Mouse (Mus musculus) adrenal gland, postnatal 14 days (tissue): ENCODE measurements around the gene Mus81. TPM values are rescaled to one million over a fixed set of nuclear protein-coding genes. Genes with fewer than 3 reads are reported as not detected.

Experiments
- DNase-seq: peaks from one replicate; pipeline ENCODE4 v3.0.0; 2021; ENCODE audit warnings: mixed read lengths
- total RNA-seq: library from RNA; stranded (reverse); gene quantifications from 2 replicates; pipeline ENCODE4 v1.2.3, GENCODE M21; 2021

Mus81 gene
- total RNA-seq, 1 experiment from 2014 or later, result 22.3 TPM

DNA sequence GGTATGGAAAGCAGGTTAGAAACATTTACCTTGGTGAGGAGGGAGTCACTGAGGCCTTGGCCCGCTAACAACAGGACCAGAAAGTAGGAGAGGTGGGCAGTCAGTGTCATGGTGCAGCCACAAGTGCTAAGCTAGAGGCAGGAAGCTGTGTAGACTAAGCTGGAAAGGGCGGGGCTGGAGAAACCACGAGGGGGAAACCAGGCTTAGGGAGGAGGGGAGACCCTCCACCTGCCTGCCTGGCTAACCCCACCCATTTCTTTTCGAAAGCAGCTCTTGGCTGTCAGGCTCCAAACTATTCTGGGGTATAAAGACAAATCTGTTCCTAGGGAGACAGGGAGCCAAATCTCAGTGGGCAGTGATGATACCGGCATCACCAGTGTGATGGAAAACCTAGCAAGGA, 19.8 kb downstream of the Mus81 start, which contains the start of gene Ctsw:
Gene Ctsw (minus strand): TSS at position 134 of the 400 bp plus-strand sequence.
- no peak for DNase-seq

DNA sequence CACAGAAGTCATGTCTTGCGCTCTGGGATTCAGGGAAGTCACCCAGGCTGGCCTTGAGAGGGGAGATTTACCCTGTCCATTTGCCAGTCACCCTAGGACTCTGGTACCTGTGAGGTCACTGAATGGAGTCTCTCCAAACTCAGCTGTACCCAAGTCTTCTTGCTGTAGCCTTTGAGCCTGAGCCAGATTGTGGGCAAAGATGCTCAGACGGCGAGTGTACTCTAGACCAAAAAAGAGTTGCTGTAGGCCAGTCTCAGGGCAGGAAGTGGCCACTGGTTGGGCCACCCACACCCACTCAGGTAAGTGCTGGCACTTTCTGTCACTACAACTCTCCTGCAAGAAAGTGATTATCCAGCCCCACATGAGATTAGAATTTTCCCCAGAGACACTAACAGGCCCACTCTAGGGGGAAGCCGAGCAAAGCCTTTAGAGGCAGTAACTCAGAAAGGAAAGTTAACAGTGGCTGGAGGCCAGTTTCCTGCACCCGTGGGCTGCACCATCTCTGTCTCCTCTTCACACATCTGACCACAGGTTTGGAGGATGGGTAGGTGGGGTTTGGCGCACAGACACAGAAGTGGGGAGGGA, 21.2 kb downstream of the Mus81 start:
- no peak for DNase-seq

DNA sequence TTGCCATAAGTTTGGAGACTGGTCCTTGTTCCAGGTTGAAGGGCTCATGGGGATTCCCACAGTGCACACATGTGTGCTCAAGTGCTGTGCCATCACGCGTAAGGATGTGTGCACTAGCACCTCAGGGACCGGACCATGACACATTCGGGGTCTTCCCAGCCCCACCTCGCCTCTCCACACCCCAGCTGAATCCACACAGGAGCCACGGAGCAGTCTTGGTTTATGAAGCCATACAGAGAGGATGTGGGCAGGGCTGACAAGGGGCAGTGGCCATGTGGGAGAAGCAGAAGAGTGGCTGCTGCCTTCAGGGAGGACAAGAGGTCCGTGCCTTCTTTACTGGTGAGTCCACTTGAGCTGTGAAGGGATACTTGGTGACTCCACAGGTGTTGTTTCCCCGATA, 23.2 kb downstream of the Mus81 start:
- no peak for DNase-seq

DNA sequence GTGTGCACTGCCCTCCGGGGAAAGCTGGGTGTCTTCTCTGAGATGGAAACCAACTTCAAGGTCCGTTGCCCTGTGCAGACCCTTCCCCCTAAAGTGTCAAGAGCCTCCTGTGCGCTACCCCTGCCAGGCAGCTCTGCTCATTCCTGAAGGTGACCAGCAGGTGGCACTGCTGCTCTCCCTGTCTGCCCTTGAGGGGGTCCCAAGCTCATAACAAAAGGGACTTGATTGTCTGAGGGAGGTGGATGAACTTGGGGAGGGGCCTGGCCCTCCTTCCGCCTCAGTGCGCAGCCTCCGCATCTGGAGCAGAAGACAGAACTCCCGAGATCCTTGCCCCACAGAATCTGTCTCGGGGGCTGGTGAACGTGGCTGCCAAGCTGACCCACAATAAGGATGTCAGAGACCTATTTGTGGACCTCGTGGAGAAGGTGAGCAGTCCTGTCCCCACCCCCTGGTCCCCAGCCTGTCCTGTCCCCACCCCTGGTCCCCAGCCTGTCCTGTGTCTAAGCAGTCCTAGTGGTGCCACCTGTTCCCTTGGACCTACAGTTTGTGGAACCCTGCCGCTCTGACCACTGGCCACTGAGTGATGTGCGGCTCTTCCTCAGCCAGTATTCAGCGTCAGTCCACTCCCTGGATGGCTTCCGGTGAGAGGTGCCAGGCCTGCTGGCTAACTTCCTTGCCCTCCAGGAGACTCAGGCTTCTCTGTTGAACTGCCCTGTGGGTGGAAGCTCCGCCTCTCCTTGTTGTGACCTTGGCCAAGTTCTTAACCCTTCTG, 24.2 kb downstream of the Mus81 start:
- DNase-seq, result peak; percentile 65

DNA sequence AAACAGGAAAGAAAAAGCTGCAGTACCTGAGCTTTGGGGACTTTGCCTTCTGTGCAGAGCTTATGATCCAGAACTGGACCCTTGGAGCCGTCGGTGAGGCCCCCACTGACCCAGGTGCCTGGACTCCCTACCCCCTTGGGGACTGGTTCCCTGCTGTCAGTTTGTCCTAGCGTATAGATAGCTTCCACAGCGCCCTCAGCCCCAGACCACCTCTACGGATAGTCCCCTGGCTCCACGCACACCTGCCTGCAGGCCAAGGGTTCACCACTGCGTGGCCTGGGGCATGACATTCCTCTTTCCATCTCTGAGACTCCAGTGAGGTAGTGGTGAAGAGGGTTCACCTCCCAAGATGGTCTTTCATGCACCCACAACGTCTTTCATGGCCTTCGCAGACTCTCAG, 25.0 kb downstream of the Mus81 start:
- no peak for DNase-seq

DNA sequence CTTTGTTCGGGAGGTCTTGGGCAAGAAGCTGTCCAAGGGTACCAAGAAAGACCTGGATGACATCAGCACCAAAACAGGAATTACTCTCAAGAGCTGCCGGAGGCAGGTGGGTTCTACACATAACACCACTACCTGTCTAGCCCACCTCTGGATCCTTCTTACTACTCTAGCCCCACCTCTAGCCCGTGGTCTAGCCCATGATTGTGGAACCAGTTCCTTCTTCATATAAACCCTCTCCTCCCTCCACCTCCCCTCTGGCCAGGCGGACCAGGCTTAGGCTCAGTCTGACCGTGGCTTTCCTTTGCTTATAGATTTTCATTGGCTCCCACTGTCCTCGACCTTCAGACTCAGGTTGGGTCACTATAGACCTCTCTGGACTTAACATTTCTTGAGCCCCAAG, 26.8 kb downstream of the Mus81 start:
- DNase-seq, result no peak

DNA sequence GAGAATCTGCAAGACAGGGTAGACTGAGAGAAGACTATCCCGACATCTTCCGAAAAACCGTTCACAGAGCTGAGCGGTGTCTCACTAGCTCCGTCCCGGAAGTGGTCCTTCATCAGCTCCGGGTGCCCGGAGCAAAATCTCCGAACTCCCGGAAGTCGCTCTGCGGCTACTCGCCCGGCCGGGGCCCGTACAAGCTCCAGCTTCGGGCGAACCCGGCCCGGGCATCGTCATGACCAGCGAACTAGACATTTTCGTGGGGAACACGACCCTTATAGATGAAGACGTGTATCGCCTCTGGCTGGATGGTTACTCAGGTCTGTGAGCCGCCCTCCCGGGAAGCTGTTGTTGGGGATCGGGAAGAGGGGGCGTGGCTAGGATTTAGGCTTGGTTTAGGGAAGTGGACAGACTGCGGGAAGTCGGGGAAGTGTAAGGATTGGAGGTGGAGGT, 27.7 kb downstream of the Mus81 start, which contains the start of gene Fibp:
Gene Fibp (plus strand): TSS at position 151 of the 447 bp plus-strand sequence.
- DNase-seq, result peak; percentile 94

DNA sequence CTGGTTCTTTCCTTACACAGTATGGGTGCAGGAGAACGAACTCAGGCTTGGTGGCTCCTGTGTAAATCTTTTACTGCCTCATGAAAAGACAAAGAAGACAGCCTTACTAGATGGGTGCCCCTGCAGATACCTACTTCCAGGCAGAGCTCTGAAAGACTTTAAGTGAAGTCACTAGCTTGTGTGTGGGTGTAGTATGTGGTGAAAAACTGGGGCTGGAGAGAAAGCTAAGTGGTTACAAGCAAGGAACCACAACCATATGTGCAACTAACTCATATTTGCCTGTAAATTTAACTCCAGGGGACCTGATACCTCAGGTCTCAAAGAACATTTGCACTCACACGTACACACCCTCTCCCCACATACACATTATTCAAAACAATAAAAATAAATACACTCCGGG, 28.3 kb downstream of the Mus81 start:
- no peak for DNase-seq

DNA sequence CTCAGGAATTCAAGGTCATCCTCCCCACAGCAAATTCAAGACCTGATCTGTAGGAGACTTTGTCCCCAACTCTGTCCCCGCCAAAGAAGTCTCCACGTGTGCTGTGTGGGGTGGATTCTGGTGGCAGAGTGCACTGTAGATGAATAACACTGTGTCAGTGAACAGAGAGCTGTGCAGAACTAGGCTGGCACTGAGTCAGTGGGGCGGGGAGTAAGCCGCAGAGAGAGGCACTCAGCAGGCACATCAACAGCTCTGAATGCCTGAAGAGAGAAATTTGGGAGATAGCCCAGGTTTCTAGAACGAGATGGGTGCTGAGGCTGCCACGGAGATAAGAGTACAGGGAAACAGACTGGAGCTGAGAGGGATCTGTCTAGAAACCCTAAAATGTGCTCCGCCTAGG, 29.2 kb downstream of the Mus81 start:
- no peak for DNase-seq

DNA sequence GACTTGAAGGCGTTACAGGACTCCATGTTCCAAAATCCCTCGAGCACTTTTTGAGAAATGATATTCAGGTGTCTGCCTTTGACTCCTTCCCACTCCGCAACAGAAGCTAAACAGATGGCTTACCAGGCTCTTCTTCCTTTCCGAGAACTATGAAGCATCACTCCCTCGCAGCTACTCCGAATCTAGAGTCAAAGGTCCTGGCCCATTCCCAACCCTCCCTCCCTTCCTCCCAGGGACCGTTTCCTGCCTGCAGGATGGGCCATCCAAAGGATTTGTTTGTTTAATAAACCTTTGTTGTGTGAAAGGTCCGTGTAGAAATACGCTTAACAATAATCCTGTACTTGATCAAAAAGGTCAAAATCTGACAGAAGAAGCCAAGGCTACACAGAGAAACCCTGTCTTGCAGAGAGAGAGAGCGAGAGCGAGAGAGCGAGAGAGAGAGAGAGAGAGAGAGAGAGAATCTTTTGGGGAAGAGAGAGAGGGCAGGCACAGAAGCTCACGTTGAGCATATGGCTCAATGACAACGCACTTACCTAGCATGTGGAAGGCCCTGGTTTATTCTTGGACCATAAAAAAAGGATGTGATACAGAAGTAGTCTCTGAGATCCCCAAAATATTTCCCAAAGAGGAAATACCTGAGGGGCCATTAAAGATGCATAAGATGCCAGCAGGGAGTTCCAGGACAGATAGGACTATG, 30.3 kb downstream of the Mus81 start, which contains the start of gene Ccdc85b:
Gene Ccdc85b (minus strand): TSS at position 149 of the 697 bp plus-strand sequence.
- peak; percentile 51 for DNase-seq

DNA sequence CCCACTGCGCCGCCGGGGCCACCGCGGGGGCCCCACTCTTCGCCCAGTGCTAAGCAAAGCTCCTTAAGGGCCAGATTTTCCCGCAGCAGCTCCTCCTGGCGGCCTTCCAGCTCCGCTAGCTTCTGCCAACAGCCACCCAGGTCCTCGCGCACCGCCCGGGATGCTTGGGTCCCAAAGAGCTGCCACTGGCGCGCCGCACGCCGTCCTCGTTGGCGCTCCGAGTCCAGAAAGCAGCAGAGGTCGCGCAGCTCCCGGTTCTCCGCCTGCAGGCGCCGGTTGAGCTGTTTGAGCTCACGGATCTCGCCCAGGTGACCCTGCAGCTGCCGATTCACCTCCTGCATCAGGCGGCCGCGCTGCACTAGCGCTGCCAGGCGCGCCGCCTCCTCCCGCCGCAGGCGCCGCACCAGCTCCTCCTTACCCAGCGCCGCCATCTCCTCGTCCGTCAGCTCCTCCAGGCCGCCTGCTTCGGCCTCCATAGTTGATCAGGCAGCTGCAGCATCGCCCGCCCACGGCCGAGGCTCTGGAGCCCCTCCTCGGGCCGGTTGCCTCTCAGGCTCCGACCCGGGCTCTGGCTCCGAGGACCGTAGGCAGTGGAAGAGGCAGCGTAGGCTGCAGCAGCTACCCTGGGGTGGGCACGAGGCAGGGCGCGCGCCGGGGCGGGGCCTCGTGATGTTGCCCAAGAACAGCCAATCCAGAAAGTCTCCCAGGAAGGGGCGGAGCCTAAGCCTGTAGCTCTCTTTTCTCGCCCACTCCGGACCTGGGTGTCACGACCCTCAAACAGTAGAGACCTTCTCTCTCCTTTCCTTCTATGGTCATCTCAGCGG, 31.1 kb downstream of the Mus81 start:
- peak; percentile 97 for DNase-seq

DNA sequence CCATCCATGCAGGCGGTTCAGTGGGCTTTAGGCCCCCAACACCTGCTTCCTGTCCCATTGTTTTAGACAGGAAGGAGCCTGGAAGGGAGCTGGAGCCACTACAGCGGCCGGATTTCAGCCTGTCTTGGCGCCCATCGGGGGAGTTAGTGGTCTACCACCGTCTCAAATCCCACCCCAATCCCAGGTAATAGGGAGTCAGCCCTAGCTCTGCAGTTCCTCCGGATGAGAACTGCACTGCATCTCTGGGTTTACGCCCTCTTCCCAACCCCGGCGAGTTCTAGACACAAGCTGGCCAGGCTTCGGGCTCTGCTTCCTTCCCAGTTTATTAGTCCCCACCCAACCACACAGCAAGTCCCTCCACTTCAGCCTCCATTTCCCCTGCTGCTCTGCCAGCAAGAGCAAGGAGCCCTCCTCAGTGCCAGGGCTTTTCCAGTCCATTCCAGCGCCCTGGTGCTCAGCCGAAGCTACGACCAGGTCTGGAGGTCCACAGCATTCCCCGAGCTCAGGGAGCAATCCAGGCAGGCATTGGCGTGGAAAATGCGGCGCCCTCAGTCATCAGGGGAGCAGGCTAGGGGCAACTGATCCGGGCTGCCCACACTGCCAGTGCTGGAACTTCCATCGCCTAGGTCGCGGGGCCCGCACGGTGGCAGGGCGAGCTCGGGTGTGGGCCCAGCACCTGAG, 31.8 kb downstream of the Mus81 start:
- peak; percentile 45 for DNase-seq

DNA sequence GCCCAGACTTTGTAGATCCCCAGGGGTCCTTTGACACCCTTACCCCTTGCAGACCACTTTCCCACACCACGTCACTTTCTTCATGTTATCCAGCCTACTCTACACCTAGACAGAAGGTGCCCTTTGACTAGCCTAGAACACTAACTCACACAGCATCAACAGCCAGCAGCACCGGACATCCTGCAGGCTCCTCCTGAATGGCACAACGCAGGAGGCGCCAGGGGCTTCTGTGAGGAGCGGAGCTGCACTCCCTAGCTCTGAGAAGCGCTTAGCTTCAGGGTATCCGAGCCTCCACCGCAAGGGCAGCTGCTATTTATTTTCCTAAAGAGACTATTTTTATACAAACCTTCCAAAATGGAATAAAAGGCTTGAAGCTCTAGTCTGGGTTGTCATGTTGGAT, 32.6 kb downstream of the Mus81 start:
- DNase-seq, result no peak

DNA sequence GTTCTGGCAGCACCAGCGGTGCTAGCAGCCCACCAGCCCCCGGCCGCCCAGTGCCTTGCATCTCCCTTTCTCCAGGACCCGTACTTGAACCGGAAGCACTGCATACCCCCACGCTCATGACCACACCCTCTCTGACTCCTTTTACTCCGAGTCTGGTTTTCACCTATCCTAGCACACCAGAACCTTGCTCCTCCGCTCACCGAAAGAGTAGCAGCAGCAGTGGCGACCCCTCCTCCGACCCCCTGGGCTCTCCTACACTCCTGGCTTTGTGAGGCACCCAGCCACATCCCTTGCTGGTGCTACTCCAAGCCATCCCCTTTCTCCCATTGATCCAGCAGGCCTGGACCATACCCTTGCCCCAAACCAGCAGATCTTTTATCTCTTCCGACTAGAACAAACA, 33.2 kb downstream of the Mus81 start:
- no peak for DNase-seq

DNA sequence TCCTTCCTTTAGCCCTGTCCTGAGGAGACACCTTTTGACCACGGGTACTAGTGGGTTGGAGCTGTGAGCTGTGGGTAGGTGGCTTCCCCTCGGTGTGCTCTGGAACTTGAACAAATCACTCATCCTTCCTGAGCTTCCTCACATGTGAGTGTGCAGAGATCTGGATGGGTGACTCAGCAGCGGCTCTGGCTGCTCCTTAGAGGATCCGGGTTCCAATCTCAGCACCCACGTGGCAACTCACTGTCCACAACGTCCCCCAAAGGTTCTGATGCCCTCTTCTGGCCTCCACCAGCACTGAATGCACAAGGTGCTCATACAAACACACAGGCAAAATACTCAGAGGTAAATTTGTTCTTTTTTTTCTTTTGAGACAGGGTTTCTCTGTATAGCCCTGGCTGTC, 36.4 kb downstream of the Mus81 start:
- DNase-seq, result no peak

DNA sequence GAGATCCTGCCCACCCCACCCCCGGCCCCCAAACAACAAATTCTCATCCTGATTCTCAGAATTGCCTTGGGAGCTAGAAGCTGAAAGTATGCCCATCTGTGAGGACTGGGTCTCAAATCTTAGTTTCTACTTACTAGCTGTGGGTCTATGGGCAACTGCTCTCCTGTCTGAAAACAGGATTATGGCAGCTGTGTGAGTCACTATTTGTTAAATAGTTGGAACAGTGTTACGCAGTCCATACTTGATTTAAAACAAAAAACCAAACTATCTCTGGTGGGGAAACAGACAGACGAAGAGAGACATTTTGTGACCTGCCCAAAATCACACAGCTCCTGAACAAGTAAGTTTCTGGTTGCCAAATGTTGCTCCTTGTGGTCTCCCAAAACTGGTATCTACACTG, 38.5 kb downstream of the Mus81 start:
- no peak for DNase-seq

DNA sequence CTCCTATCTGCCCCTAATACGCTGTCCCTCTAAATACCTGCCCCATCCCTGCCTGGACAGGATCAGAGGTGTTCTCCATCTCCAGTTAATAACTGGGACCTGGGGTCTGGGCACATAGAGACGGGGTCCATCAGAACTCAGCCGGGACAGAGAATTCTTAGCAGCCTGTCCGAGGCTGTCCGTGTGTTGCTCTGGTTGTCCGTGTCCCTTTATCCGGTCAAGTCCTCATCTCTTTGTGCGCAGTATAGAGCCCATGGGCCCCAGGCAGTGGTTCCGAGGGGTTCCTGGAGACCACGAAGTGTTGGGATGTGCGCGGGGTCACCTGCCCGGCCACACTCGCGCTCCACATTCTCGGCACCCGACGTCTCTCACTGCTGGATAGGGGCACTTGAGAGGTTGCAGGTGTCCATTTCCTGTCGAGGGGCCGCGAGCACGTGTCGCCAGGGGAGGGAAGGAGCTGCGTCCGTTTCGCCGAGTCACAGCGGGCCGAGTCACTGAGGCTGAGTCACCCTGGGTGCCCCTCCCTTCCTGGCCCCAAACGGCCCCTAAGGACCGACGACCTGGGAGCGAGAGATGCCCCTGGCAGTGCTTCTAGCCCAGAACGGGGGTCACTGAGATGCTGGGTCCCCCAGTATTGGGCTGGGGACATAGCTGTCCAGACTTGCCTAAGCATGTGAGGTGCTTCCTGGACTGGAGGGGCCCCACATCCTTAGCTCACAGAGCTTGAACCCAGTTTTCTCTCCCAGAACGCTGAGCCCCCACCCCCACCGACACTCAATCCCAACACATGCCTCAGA, 39.6 kb downstream of the Mus81 start:
- peak; percentile 62 for DNase-seq

DNA sequence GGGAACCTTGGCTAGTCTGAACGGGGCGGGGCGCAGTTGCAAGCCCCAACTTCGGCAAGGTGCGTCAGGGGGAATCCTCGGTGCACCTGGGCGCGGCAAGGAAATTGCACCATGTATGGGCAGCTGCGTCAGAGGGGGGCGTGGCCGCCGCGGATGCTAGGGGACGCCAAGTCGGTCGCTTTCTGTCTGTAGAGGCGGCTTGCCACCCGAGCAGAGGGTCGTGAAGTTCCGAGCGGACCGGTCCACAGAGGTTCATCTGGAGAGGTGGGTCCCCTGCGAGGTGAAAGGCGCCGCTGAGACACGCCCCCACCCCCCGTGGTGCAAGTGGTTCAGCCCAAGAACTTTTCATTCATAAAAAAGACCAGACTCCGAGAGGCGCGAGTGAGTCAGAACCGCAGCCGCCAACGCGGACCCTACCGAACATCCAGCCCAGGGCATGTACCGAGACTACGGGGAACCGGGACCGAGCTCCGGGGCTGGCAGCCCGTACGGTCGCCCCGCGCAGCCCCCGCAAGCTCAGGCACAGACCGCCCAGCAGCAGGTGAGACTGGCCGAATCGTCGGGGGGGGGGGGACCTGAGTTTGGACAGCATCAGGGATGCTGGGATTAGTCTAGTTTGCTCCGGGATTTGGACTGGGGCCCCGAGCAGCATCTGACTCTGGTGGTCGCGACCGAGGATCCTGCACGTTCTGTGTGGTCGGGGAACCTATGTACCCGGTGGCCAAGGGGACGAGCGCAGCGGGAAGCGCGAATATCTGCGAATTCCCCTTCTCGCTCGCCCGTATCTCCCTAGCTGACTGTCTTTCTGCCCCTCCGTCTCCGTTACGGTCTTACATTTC, 40.5 kb downstream of the Mus81 start, which contains the start of gene Fosl1:
Gene Fosl1 (plus strand): TSS at position 33 of the 839 bp plus-strand sequence.
- peak; percentile 81 for DNase-seq

DNA sequence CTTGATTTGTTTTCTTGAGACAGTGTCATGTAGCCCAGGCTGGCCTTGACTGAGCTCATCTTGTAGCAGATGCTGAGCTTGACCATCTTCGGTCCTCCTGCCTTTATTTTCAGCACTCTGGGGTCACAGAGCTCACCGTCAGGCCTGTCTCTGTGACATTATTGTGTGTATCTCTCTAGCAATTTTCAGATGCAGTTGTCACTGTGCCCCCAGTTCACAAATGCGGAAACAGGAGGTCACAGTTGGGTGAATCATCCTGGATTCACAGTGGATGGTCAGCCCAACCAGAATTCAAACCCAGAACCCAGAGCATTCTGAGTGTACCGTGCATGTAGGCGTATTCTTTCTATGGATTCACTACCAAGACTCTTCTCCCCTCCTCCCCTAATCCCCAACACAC, 42.5 kb downstream of the Mus81 start:
- DNase-seq, result no peak

DNA sequence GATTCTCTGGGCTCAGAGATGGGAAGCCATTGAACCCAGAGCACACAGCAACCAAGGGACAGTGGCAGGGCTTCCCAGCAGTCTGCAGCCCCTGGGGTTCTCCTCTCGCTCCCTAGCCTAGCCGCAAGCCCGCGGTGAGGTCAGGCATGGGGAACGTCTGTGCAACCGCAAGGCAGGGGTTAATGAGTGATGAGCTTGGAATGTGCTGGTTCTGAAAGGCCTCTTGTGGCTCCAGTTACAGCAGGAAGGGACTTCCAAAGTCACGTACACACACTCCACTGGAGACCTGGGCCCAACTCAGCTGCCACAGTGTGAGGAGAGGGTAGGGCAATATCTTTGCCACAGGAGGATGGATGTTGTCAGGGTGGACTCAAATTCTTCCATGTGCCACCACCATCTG, 43.2 kb downstream of the Mus81 start:
- DNase-seq, result no peak
